Mouse (Mus musculus) hindbrain, embryonic 16.5 days (tissue): ENCODE data around the gene Ripor3. TPM values are rescaled to one million over a fixed set of nuclear protein-coding genes. Genes with fewer than 3 reads are reported as not detected.

Experiments used
- ATAC-seq: fragments of 200-750 bp; cut with Nextera tagmentation; 2 replicates; pipeline ENCODE4 v1.8.0; 2017; ENCODE audit warnings: moderate TSS enrichment, moderate library complexity
- H3K27ac ChIP-seq: fragments of 300-500 bp; sonication (generic); 2 replicates; pipeline ENCODE4 v1.5.1; 2014; ENCODE audit warnings: low read depth, mild to moderate bottlenecking, control low read depth, low read length, moderate library complexity
- H3K27me3 ChIP-seq: fragments of 300-500 bp; sonication (generic); replicated peaks from 2 replicates; pipeline ENCODE4 v1.6.1; 2014; ENCODE audit warnings: low read length; ENCODE audit not compliant: control insufficient read depth, insufficient read depth
- H3K36me3 ChIP-seq: fragments of 300-500 bp; sonication (generic); 2 replicates; pipeline ENCODE4 v1.6.1; 2014; ENCODE audit warnings: mild to moderate bottlenecking, low read length, moderate library complexity, mixed read lengths; ENCODE audit not compliant: control insufficient read depth, insufficient read depth
- H3K4me1 ChIP-seq: fragments of 300-500 bp; sonication (generic); 2 replicates; pipeline ENCODE4 v1.6.1; 2014; ENCODE audit warnings: low read depth, low read length; ENCODE audit not compliant: control insufficient read depth, insufficient read depth
- H3K4me2 ChIP-seq: fragments of 300-500 bp; sonication (generic); 2 replicates; pipeline ENCODE4 v1.6.1; 2014; ENCODE audit warnings: mild to moderate bottlenecking, low read length, control low read depth, moderate library complexity
- H3K4me3 ChIP-seq: fragments of 300-500 bp; sonication (generic); 2 replicates; pipeline ENCODE4 v1.5.1; 2014; ENCODE audit warnings: mild to moderate bottlenecking, low read length, control low read depth, moderate library complexity
- H3K9ac ChIP-seq: fragments of 300-500 bp; sonication (generic); 2 replicates; pipeline ENCODE4 v1.6.1; 2014; ENCODE audit warnings: low read depth, mild to moderate bottlenecking, control low read depth, low read length, moderate library complexity
- H3K9me3 ChIP-seq: fragments of 300-500 bp; sonication (generic); 2 replicates; pipeline ENCODE4 v1.6.1; 2014; ENCODE audit warnings: mild to moderate bottlenecking, low read length, moderate library complexity; ENCODE audit not compliant: control insufficient read depth
- WGBS: fragments of 180-500 bp; shearing (Covaris S2); extraction: QIAGEN DNeasy Blood & Tissue Kit; methylation state at CpG from one replicate; pipeline ENCODE4 v1.1.7; 2014; 5-methylcytosine and 5-hydroxymethylcytosine counted together
- polyA plus RNA-seq: library from polyadenylated mRNA; unstranded; fragments of >200 nt; fragmentation: Nextera tagmentation; extraction: Ambion mirVana; gene quantifications from 2 replicates; pipeline ENCODE4 v1.2.1, GENCODE M21; 2015

Ripor3 gene
- polyA plus RNA-seq, 1 experiment from 2014 or later = 0.19 TPM

- H3K27me3 ChIP-seq = no peaks in the 10 kb centered on the region
- no peak overlapping the region for H3K4me2 ChIP-seq
- H3K27ac ChIP-seq = no peak overlapping the region
- no peak overlapping the region for H3K4me3 ChIP-seq
- H3K9ac ChIP-seq = no peak overlapping the region
- no peak for ATAC-seq
- peaks cover 2% of the 10 kb centered on the region; the same call in 1 of the 2 replicates for H3K4me1 ChIP-seq
- 82% methylated on average over 5 of the region's 5 CpGs for WGBS
- H3K36me3 ChIP-seq = no peaks in the 10 kb centered on the region; the same call in 1 of the 2 replicates
- no peaks in the 10 kb centered on the region for H3K9me3 ChIP-seq
Observed at GRCm38 (mm10) chr2:167984371-167984770, 26.0 kb downstream of the Ripor3 start.

- WGBS = 57% methylated on average over 9 of the region's 9 CpGs
- H3K27ac ChIP-seq = no peak overlapping the region
- no peak overlapping the region for H3K4me3 ChIP-seq
- H3K9me3 ChIP-seq = no peaks in the 10 kb centered on the region
- H3K27me3 ChIP-seq = no peaks in the 10 kb centered on the region
- H3K9ac ChIP-seq = no peak overlapping the region
- peaks cover 3% of the 10 kb centered on the region for H3K36me3 ChIP-seq
- no peaks in the 10 kb centered on the region for H3K4me1 ChIP-seq
- no peak overlapping the region for H3K4me2 ChIP-seq
- ATAC-seq = no peak
Observed at GRCm38 (mm10) chr2:167982646-167983045, 27.8 kb downstream of the Ripor3 start.

- no peaks in the 10 kb centered on the region for H3K27me3 ChIP-seq
- peaks cover 20% of the 10 kb centered on the region for H3K36me3 ChIP-seq
- no peak overlapping the region for H3K9ac ChIP-seq
- ATAC-seq = no peak
- H3K4me3 ChIP-seq = no peak overlapping the region
- 91% methylated on average over 10 of the region's 10 CpGs for WGBS
- no peak overlapping the region for H3K4me2 ChIP-seq
- no peaks in the 10 kb centered on the region for H3K9me3 ChIP-seq
- H3K4me1 ChIP-seq = no peaks in the 10 kb centered on the region
- H3K27ac ChIP-seq = no peak overlapping the region
Observed at GRCm38 (mm10) chr2:167980391-167980790, 30.0 kb downstream of the Ripor3 start.

DNA sequence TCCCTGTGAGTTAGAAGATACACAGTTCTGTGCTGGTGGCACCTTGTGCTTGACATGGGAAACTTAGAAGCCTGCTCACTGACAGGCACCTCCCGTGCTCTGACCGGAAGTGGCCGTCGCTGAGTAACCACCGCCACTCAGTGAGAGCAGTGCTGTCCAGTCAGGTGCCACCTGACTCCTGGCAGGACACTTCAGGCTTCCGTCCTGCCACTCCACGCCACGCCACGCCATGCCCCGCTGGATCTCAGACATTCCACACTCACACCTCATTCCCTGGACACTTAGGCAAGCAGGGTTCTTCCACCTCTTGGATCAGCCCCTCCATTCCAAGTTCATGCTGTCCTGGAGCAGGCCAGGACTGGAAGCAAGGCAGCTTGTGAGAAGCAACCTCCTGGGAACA is 32.1 kb downstream of the Ripor3 start:
- Histone ChIP-seq H3K36me3 (peaks cover 41% of the 10 kb centered on the region), H3K4me2 (no peak overlapping the region), H3K27ac (no peak overlapping the region), H3K27me3 (no peaks in the 10 kb centered on the region), H3K4me1 (no peaks in the 10 kb centered on the region), H3K9ac (no peak overlapping the region), H3K4me3 (no peak overlapping the region), H3K9me3 (no peaks in the 10 kb centered on the region)
- 97% methylated on average over 10 of the region's 10 CpGs for WGBS
- no peak for ATAC-seq

DNA sequence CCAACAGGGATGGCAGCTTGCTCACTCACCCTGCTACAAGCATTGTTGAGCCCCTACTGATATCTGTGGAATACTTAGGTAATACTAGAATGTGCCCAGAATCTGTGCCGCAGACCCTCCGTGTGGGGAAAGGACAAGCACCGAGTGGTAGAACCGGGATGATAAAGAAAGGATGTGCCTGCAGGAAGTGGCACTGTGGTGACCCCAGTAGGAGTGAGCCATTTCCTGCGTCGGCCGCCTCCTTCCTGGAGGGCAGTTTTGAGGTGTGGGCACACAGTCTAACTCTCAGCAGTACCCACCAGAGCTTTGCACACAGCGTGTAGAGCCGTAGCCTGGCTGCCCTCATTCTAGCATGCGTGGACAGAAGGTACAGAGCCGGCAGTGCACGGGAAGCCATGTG is 34.7 kb downstream of the Ripor3 start:
- no peaks in the 10 kb centered on the region for H3K27me3 ChIP-seq
- no peak overlapping the region for H3K4me3 ChIP-seq
- H3K27ac ChIP-seq = no peak overlapping the region
- no peak for ATAC-seq
- H3K4me2 ChIP-seq = no peak overlapping the region
- H3K4me1 ChIP-seq = no peaks in the 10 kb centered on the region
- no peaks in the 10 kb centered on the region for H3K9me3 ChIP-seq
- no peak overlapping the region for H3K9ac ChIP-seq
- peaks cover 41% of the 10 kb centered on the region for H3K36me3 ChIP-seq
- 93% methylated on average over 12 of the region's 12 CpGs for WGBS

GRCm38 (mm10) chr2:167972809-167973208 is 37.6 kb downstream of the Ripor3 start:
- 80% methylated on average over 1 of the region's 1 CpGs for WGBS
- no peak for ATAC-seq
- peaks cover 39% of the 10 kb centered on the region for H3K36me3 ChIP-seq
- H3K9me3 ChIP-seq = no peaks in the 10 kb centered on the region
- no peaks in the 10 kb centered on the region for H3K4me1 ChIP-seq
- H3K27me3 ChIP-seq = no peaks in the 10 kb centered on the region
- no peak overlapping the region for H3K4me2 ChIP-seq
- no peak overlapping the region for H3K27ac ChIP-seq
- H3K9ac ChIP-seq = no peak overlapping the region
- no peak overlapping the region for H3K4me3 ChIP-seq

GRCm38 (mm10) chr2:167972146-167972545 is 38.3 kb downstream of the Ripor3 start:
- WGBS = 71% methylated on average over 5 of the region's 5 CpGs
- Histone ChIP-seq H3K4me2 (no peak overlapping the region), H3K9me3 (no peaks in the 10 kb centered on the region), H3K27me3 (no peaks in the 10 kb centered on the region), H3K4me1 (no peaks in the 10 kb centered on the region), H3K9ac (no peak overlapping the region), H3K36me3 (peaks cover 44% of the 10 kb centered on the region), H3K4me3 (no peak overlapping the region), H3K27ac (no peak overlapping the region)
- ATAC-seq = no peak

DNA sequence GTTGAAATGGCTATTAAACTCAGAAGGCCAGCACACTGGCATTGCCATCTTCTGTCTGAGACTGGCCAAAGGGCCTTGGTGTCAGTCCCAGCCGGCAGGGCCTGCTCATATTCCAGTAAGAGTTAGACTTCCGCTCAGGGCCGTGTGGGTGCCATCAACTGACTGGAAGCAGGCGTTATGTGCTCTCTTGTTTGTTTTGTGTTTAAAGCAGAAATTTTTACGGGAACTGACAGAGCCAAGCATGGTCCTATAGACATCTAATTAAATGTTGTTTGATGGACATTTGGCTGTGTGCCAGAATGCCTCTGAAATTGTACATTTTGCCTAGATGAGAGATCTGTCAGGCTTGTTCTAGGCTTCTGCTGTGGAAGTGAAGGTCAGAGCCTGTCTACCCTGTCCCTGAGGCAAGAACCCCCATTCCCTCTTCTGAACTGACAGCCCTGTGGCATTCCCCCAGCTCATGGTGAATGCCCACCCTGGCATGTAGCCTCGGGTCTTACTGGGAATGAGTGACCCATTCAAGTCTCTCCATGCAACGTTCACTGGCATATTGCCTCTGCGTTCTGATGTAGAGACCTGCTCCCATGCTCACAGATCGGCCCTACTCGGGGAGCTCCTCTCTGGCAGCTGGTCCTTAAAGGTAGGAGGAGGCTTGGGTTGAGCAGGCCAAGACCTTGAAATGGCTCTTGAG is 40.4 kb downstream of the Ripor3 start:
- 70% methylated on average over 10 of the region's 10 CpGs for WGBS
- H3K4me2 ChIP-seq = no peak overlapping the region
- H3K27ac ChIP-seq = no peak overlapping the region
- no peaks in the 10 kb centered on the region for H3K27me3 ChIP-seq
- no peak overlapping the region for H3K9ac ChIP-seq
- no peaks in the 10 kb centered on the region for H3K4me1 ChIP-seq
- peaks cover 38% of the 10 kb centered on the region for H3K36me3 ChIP-seq
- H3K9me3 ChIP-seq = no peaks in the 10 kb centered on the region
- H3K4me3 ChIP-seq = no peak overlapping the region
- ATAC-seq = no peak

- Histone ChIP-seq H3K36me3 (peaks cover 35% of the 10 kb centered on the region), H3K9me3 (no peaks in the 10 kb centered on the region), H3K4me2 (no peak overlapping the region), H3K27me3 (no peaks in the 10 kb centered on the region), H3K4me3 (no peak overlapping the region), H3K4me1 (no peaks in the 10 kb centered on the region), H3K9ac (no peak overlapping the region), H3K27ac (no peak overlapping the region)
- 95% methylated on average over 7 of the region's 7 CpGs for WGBS
- no peak for ATAC-seq
Observed at GRCm38 (mm10) chr2:167968504-167968903, 41.9 kb downstream of the Ripor3 start.
